Mouse (Mus musculus): ENCODE measurements at regions not wholly inside any gene's neighbourhood (a gene's known extent, or its start where the extent isn't known, plus 50 kb on each side); places are given as distances from the start of the nearest gene placed in this dataset.

DNA sequence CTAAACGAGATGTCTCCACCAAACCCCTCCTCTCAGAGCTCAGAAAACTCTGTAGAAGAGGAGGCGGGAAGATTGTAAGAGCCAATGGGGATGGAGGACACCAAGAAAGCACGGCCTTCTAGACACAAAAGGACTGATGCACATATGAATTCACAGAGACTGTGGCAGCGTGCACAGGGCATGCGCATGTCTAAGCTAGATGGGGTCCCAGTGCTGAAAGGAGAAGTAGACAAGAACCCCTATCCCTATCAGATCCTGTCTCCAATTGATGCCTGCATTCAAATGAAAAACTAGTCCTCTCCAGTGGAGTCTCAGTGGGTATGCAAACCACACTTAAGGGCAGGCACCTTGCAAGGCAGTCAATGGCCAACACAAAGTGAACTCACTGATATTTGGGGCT is 123.3 kb downstream of the Dhrs2 start:
- H3K4me3 ChIP-seq: no peak overlapping the region
- H3K27me3 ChIP-seq: no peaks in the 10 kb centered on the region
- no peak overlapping the region for H3K4me2 ChIP-seq (replicated peaks)
- H3K9ac ChIP-seq (replicated peaks): no peak overlapping the region
- H3K4me1 ChIP-seq: no peaks in the 10 kb centered on the region
- no peak for ATAC-seq (ENCODE audit: low FRiP score, low read depth)
- no peaks in the 10 kb centered on the region for H3K36me3 ChIP-seq
- no peaks in the 10 kb centered on the region for H3K9me3 ChIP-seq
- WGBS: 87% methylated on average over 5 of the region's 5 CpGs
- no peak overlapping the region for H3K27ac ChIP-seq (replicated peaks)

DNA sequence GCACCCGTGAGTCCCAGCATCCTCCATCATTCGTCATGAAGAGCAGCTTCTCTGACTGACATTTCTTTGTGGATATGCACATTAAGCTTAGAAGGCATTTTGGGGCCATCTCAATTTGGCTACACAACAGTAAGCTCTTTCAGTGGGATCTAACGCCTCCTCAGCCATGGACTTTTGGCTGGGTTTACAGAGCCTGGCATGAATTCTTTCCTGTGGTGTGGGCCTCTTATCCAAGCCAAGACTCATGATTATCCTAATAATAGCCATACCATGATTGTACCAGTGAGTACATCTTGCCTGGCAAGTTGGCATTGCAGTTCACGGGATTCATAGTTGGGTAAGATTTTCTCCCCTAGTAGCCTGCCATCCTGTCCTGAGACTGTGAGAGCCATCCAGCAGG is 126.3 kb downstream of the Dhrs2 start:
- H3K27me3 ChIP-seq: no peaks in the 10 kb centered on the region
- H3K9me3 ChIP-seq: no peaks in the 10 kb centered on the region
- 83% methylated on average over 4 of the region's 4 CpGs for WGBS
- H3K9ac ChIP-seq (replicated peaks): no peak overlapping the region
- ATAC-seq (ENCODE audit: low FRiP score, low read depth): no peak
- H3K4me3 ChIP-seq: no peak overlapping the region
- H3K4me2 ChIP-seq (replicated peaks): no peak overlapping the region
- no peaks in the 10 kb centered on the region for H3K4me1 ChIP-seq
- no peaks in the 10 kb centered on the region for H3K36me3 ChIP-seq
- no peak overlapping the region for H3K27ac ChIP-seq (replicated peaks)

DNA sequence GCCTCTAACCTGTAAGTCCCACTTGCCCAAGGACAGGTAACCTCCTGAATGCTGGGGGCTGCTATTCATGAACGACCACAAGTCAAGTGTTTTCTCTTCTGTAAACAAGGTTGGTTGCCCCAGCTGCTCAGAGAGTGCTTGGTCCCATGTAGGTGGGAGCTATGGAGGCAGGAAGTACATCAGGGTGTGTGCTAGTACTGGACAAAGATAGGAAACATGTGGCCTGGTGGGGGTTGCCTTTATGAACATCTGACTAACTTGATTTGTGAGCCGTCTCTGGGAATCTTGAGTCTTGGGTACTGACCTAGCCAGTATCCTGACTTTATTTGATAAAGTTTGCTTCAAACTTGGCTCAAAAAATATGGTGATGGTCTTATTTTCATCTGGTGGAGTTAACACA is 121.3 kb upstream of the Dhrs4 start:
- no peaks in the 10 kb centered on the region for H3K9me3 ChIP-seq
- H3K4me3 ChIP-seq: no peak overlapping the region
- H3K27ac ChIP-seq (replicated peaks): no peak overlapping the region
- 88% methylated on average over 2 of the region's 2 CpGs for WGBS
- no peak overlapping the region for H3K4me2 ChIP-seq (replicated peaks)
- H3K27me3 ChIP-seq: no peaks in the 10 kb centered on the region
- H3K9ac ChIP-seq (replicated peaks): no peak overlapping the region
- no peak for ATAC-seq (ENCODE audit: low FRiP score, low read depth)
- no peaks in the 10 kb centered on the region for H3K36me3 ChIP-seq
- no peaks in the 10 kb centered on the region for H3K4me1 ChIP-seq

DNA sequence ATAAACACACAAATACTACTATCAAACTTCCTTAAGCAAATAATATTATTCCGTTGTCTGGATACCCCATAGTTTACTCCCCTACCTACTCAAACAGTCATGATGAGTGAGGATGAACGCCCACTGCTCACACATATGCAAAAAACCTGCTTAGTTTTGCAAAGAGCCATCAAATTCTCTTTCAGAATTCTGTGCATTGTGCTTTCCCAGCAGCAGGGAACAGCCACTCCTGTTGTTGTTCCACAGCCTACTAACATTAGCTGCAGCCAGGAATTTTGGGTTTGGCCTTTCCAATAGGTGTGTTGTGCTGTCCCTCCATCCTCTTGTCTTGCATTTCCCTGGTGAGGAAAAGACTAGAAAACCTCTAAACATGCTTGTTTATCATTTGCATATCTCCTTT is 120.1 kb upstream of the Dhrs4 start:
- no peaks in the 10 kb centered on the region for H3K4me1 ChIP-seq
- 73% methylated on average over 2 of the region's 2 CpGs for WGBS
- no peaks in the 10 kb centered on the region for H3K36me3 ChIP-seq
- ATAC-seq (ENCODE audit: low FRiP score, low read depth): no peak
- H3K27me3 ChIP-seq: no peaks in the 10 kb centered on the region
- H3K9ac ChIP-seq (replicated peaks): no peak overlapping the region
- H3K27ac ChIP-seq (replicated peaks): no peak overlapping the region
- H3K4me3 ChIP-seq: no peak overlapping the region
- H3K9me3 ChIP-seq: no peaks in the 10 kb centered on the region
- no peak overlapping the region for H3K4me2 ChIP-seq (replicated peaks)

DNA sequence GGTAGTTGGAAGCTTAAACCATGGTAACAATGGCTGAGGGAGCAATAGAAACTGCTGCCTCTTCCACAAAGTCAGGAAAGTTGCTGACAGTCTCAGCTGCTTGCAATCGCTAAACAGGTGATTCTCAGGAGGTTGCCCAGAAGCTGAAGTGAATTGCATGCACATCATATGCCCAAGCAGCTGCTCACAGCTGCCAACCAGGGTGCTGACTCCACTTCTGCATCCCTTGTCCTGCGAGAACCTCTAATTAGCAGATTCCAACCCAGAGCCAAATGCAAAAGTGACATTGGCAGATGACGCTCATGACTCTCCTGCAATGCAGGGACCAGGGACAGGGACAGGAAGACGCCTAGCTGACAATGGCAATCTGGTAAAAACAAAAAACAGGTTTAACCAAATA is 116.2 kb upstream of the Dhrs4 start:
- Histone ChIP-seq H3K4me2 (replicated peaks) (no peak overlapping the region), H3K4me3 (no peak overlapping the region), H3K27ac (replicated peaks) (no peak overlapping the region), H3K27me3 (no peaks in the 10 kb centered on the region), H3K9me3 (no peaks in the 10 kb centered on the region), H3K36me3 (no peaks in the 10 kb centered on the region), H3K9ac (replicated peaks) (no peak overlapping the region), H3K4me1 (no peaks in the 10 kb centered on the region)
- ATAC-seq (ENCODE audit: low FRiP score, low read depth): no peak
- WGBS: 75% methylated on average over 4 of the region's 4 CpGs

DNA sequence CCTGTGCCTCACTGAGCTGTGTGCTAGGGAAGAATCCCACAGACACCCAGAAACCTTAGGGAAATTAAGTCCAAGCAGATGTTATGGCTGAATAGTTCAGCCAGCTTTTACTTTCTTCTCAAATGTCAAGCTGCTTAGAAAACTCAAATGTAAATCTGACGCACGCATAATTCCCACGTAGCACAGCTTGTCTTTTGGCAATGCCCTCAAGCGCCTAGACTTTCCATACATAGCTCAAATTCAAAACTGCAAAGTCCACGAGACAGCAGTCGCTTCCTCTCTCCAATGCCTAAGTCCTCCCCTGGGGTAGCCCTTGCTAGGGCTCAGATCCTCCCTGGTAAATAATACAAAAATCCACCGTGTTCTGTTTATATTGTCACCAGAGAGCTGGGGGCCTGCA is 115.8 kb upstream of the Dhrs4 start:
- H3K36me3 ChIP-seq: no peaks in the 10 kb centered on the region
- no peaks in the 10 kb centered on the region for H3K4me1 ChIP-seq
- H3K4me3 ChIP-seq: no peak overlapping the region
- 72% methylated on average over 7 of the region's 7 CpGs for WGBS
- no peaks in the 10 kb centered on the region for H3K9me3 ChIP-seq
- H3K27me3 ChIP-seq: no peaks in the 10 kb centered on the region
- ATAC-seq (ENCODE audit: low FRiP score, low read depth): no peak
- no peak overlapping the region for H3K27ac ChIP-seq (replicated peaks)
- no peak overlapping the region for H3K4me2 ChIP-seq (replicated peaks)
- H3K9ac ChIP-seq (replicated peaks): no peak overlapping the region

DNA sequence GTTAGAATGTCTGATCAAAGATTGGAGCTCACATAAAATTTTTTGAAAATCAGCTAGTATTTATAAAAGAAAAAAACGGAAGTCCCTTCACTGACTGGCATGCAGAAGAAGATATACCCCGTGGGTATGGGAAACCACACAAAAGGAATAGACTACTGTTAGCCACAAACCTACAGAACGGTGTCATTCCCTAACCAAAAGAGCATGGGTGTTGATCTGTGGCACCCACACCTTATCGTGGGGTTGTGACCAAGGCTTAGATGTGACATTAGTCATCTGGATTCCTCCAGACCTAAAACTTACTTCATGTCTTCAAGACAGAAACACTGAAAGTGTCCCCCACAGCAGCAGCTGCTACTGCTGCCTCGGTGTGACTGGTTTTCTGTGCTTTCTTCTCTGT is 108.2 kb upstream of the Dhrs4 start:
- Histone ChIP-seq H3K9ac (replicated peaks) (no peak overlapping the region), H3K4me2 (replicated peaks) (no peak overlapping the region), H3K27me3 (no peaks in the 10 kb centered on the region), H3K9me3 (no peaks in the 10 kb centered on the region), H3K4me3 (no peak overlapping the region), H3K27ac (replicated peaks) (no peak overlapping the region), H3K36me3 (no peaks in the 10 kb centered on the region), H3K4me1 (no peaks in the 10 kb centered on the region)
- WGBS: 89% methylated on average over 5 of the region's 5 CpGs
- ATAC-seq (ENCODE audit: low FRiP score, low read depth): no peak

DNA sequence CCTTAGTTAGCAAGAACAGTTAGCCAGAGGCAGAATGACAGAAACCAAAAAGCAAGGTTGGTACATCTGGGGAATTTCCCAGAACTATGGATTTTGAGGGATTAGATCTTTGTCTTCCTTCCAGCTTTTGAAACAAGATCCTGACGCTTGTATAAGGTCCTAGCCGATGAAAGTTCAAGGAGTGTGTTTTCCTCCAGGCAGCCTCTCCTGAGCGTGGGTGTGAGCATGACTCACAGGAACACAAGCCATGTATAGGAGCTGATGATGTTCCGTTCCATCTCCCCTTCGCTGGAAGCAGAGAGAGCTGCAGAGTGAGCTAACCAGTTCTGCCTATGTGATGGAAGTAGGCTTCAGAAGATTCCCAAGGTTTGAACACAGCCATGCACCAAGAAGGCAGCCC is 105.6 kb upstream of the Dhrs4 start:
- H3K27me3 ChIP-seq: no peaks in the 10 kb centered on the region
- 89% methylated on average over 5 of the region's 5 CpGs for WGBS
- no peak overlapping the region for H3K4me2 ChIP-seq (replicated peaks)
- H3K4me1 ChIP-seq: no peaks in the 10 kb centered on the region
- no peak overlapping the region for H3K4me3 ChIP-seq
- H3K9me3 ChIP-seq: no peaks in the 10 kb centered on the region
- no peak for ATAC-seq (ENCODE audit: low FRiP score, low read depth)
- no peak overlapping the region for H3K27ac ChIP-seq (replicated peaks)
- no peak overlapping the region for H3K9ac ChIP-seq (replicated peaks)
- no peaks in the 10 kb centered on the region for H3K36me3 ChIP-seq

DNA sequence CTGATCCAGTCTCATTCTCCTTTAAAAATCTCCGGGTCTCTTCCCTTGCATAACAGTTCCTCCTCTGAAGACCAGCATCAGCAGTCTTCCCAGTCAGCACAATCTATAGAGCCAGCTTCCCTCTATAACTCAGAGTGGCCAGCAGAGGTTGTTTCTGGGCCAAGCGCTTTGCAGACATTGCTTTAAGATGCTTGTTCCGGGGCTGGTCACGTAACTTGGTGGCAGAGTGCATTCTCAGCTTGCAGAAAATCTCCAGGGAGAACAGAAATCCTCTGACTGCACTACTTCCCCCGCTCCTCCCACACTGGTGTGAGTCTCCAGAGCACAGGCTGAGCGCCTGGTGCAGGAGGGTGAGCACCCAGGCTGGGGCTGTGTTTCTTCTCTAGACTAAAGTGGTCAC is 91.8 kb upstream of the Dhrs4 start:
- Histone ChIP-seq H3K9me3 (no peaks in the 10 kb centered on the region), H3K4me2 (replicated peaks) (no peak overlapping the region), H3K27ac (replicated peaks) (no peak overlapping the region), H3K9ac (replicated peaks) (no peak overlapping the region), H3K4me3 (no peak overlapping the region), H3K4me1 (no peaks in the 10 kb centered on the region), H3K36me3 (no peaks in the 10 kb centered on the region), H3K27me3 (no peaks in the 10 kb centered on the region)
- WGBS: 60% methylated on average over 6 of the region's 6 CpGs
- no peak for ATAC-seq (ENCODE audit: low FRiP score, low read depth)

DNA sequence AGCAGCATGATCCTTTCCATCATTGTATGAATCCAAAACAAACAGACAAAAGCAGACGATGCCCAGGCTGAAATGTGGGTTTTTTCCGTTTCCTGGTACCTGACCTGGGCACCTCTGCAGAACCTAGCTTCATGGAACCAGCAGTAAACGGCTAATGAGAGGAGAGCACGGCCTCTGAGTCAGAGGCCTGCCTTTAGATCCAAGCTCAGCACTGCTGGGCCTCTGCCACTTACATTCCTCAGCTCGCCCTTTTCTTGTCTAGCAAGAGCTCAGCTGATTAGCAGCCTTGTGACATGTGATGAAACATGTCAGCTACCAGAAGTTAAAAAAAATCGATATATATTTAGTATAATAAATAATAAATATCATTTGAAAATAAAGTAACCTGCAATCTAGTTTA is 91.2 kb upstream of the Dhrs4 start:
- Histone ChIP-seq H3K9me3 (no peaks in the 10 kb centered on the region), H3K36me3 (no peaks in the 10 kb centered on the region), H3K4me1 (no peaks in the 10 kb centered on the region), H3K27me3 (no peaks in the 10 kb centered on the region), H3K4me2 (replicated peaks) (no peak overlapping the region), H3K27ac (replicated peaks) (no peak overlapping the region), H3K9ac (replicated peaks) (no peak overlapping the region), H3K4me3 (no peak overlapping the region)
- 68% methylated on average over 6 of the region's 6 CpGs for WGBS
- ATAC-seq (ENCODE audit: low FRiP score, low read depth): no peak

DNA sequence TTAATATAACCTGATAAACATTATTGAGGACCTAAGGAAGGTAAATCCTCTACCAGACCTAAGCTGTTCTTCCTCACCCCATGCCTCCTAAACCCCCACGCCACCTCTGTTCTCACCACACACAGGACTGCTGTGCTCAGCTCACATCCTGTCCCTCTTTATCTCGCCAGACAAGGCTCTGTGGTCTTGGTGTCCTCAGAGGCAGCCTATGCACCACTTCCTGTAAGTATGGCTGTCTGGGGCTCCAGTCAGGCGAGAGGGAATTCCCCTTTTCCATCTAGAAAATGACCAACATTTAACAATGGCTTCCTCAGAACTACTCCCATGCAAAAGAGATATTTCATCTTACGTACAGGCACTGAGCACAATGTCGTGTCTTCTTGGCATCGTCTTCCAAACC is 86.2 kb upstream of the Dhrs4 start:
- no peaks in the 10 kb centered on the region for H3K36me3 ChIP-seq
- no peak overlapping the region for H3K9ac ChIP-seq (replicated peaks)
- 86% methylated on average over 6 of the region's 6 CpGs for WGBS
- H3K9me3 ChIP-seq: no peaks in the 10 kb centered on the region
- H3K4me1 ChIP-seq: no peaks in the 10 kb centered on the region
- no peaks in the 10 kb centered on the region for H3K27me3 ChIP-seq
- H3K27ac ChIP-seq (replicated peaks): no peak overlapping the region
- H3K4me2 ChIP-seq (replicated peaks): no peak overlapping the region
- H3K4me3 ChIP-seq: no peak overlapping the region
- no peak for ATAC-seq (ENCODE audit: low FRiP score, low read depth)

DNA sequence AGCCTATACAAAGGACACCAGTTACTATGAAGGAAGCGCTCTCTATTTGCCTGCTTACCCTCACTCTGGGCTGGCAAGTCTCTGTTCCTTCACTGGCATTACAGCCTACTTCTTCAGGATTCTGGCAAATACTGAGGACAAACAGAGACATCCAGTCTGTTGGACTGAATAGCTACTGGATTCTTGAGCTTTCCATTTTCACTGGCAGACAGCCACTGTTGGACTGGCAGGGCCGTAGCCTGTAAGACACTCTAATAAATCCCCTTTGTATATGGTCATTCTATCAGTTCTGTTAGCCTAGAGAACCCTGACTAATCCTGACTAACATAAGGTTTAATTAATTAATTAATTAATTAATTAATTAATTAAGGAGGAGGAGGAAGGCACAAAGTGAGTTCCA is 72.4 kb upstream of the Dhrs4 start:
- Histone ChIP-seq H3K27ac (replicated peaks) (no peak overlapping the region), H3K36me3 (no peaks in the 10 kb centered on the region), H3K9ac (replicated peaks) (no peak overlapping the region), H3K4me2 (replicated peaks) (no peak overlapping the region), H3K4me1 (no peaks in the 10 kb centered on the region), H3K27me3 (no peaks in the 10 kb centered on the region), H3K9me3 (no peaks in the 10 kb centered on the region), H3K4me3 (no peak overlapping the region)
- 83% methylated on average over 2 of the region's 2 CpGs for WGBS
- no peak for ATAC-seq (ENCODE audit: low FRiP score, low read depth)

Measured in midbrain, embryonic 12.5 days (tissue).